Mouse (Mus musculus): ENCODE data around the gene Fdx1l. TPM values are rescaled to one million over a fixed set of nuclear protein-coding genes. Genes with fewer than 3 reads are reported as not detected.
A peak's percentile ranks its signal among the peaks of the same experiment; 100 is the strongest.

The Fdx1l gene
- polyA plus RNA-seq, 1 experiment from 2014 or later = 73.5 TPM

GRCm38 (mm10) chr9:21083324-21083723 is 9.9 kb upstream of the Fdx1l start:
- Histone ChIP-seq H3K4me1 (ENCODE audit: control insufficient read depth, insufficient read depth, low read length) (no peaks in the 10 kb centered on the region), H3K4me3 (ENCODE audit: low read depth, low read length) (no peak overlapping the region), H3K27me3 (ENCODE audit: control insufficient read depth, insufficient read depth, low read length) (no peaks in the 10 kb centered on the region), H3K9me3 (ENCODE audit: control insufficient read depth, low read length) (no peaks in the 10 kb centered on the region), H3K9ac (replicated peaks; ENCODE audit: low read depth, low read length) (no peak overlapping the region), H3K27ac (ENCODE audit: low read depth, low read length) (no peak overlapping the region), H3K4me2 (ENCODE audit: low read depth, low read length) (no peak overlapping the region), H3K36me3 (ENCODE audit: control insufficient read depth, insufficient read depth, low read length) (peaks cover 80% of the 10 kb centered on the region)
- WGBS = 89% methylated on average over 3 of the region's 3 CpGs
- ATAC-seq (ENCODE audit: low read depth) = no peak

- WGBS = 85% methylated on average over 9 of the region's 9 CpGs
- Histone ChIP-seq H3K27me3 (ENCODE audit: control insufficient read depth, insufficient read depth, low read length) (no peaks in the 10 kb centered on the region), H3K4me1 (ENCODE audit: control insufficient read depth, insufficient read depth, low read length) (no peaks in the 10 kb centered on the region), H3K27ac (ENCODE audit: low read depth, low read length) (no peak overlapping the region), H3K36me3 (ENCODE audit: control insufficient read depth, insufficient read depth, low read length) (peaks cover 82% of the 10 kb centered on the region), H3K4me3 (ENCODE audit: low read depth, low read length) (no peak overlapping the region), H3K9me3 (ENCODE audit: control insufficient read depth, low read length) (no peaks in the 10 kb centered on the region), H3K4me2 (ENCODE audit: low read depth, low read length) (no peak overlapping the region), H3K9ac (replicated peaks; ENCODE audit: low read depth, low read length) (no peak overlapping the region)
- no peak for ATAC-seq (ENCODE audit: low read depth)
These were observed 7.7 kb upstream of the Fdx1l start for GRCm38 (mm10) chr9:21081127-21081526.

- no peak for ATAC-seq (ENCODE audit: low read depth)
- H3K9me3 ChIP-seq (ENCODE audit: control insufficient read depth, low read length) = no peaks in the 10 kb centered on the region
- H3K36me3 ChIP-seq (ENCODE audit: control insufficient read depth, insufficient read depth, low read length) = peaks cover 58% of the 10 kb centered on the region
- H3K4me2 ChIP-seq (ENCODE audit: low read depth, low read length) = no peak overlapping the region
- H3K4me3 ChIP-seq (ENCODE audit: low read depth, low read length) = no peak overlapping the region
- no peak overlapping the region for H3K9ac ChIP-seq (replicated peaks; ENCODE audit: low read depth, low read length)
- no peak overlapping the region for H3K27ac ChIP-seq (ENCODE audit: low read depth, low read length)
- no peaks in the 10 kb centered on the region for H3K27me3 ChIP-seq (ENCODE audit: control insufficient read depth, insufficient read depth, low read length)
- H3K4me1 ChIP-seq (ENCODE audit: control insufficient read depth, insufficient read depth, low read length) = peaks cover 12% of the 10 kb centered on the region
- WGBS = 90% methylated on average over 3 of the region's 3 CpGs
These were observed 2.2 kb upstream of the Fdx1l start for GRCm38 (mm10) chr9:21075625-21076024.

GRCm38 (mm10) chr9:21074173-21074572 is 759 bp upstream of the Fdx1l start:
- Histone ChIP-seq H3K27ac (ENCODE audit: low read depth, low read length) (no peak overlapping the region), H3K27me3 (ENCODE audit: control insufficient read depth, insufficient read depth, low read length) (no peaks in the 10 kb centered on the region), H3K9me3 (ENCODE audit: control insufficient read depth, low read length) (no peaks in the 10 kb centered on the region), H3K4me2 (ENCODE audit: low read depth, low read length) (no peak overlapping the region; the same call in 1 of the 2 replicates), H3K4me1 (ENCODE audit: control insufficient read depth, insufficient read depth, low read length) (peaks cover 12% of the 10 kb centered on the region), H3K36me3 (ENCODE audit: control insufficient read depth, insufficient read depth, low read length) (peaks cover 44% of the 10 kb centered on the region), H3K4me3 (ENCODE audit: low read depth, low read length) (no peak overlapping the region), H3K9ac (replicated peaks; ENCODE audit: low read depth, low read length) (no peak overlapping the region)
- 83% methylated on average over 1 of the region's 1 CpGs for WGBS
- ATAC-seq (ENCODE audit: low read depth) = no peak

GRCm38 (mm10) chr9:21072641-21073040 is 773 bp downstream of the Fdx1l start:
- peaks cover 32% of the 10 kb centered on the region for H3K36me3 ChIP-seq (ENCODE audit: control insufficient read depth, insufficient read depth, low read length)
- no peak overlapping the region for H3K27ac ChIP-seq (ENCODE audit: low read depth, low read length)
- ATAC-seq (ENCODE audit: low read depth) = no peak
- H3K9me3 ChIP-seq (ENCODE audit: control insufficient read depth, low read length) = no peaks in the 10 kb centered on the region
- peak overlapping the region; percentile 88 for H3K4me2 ChIP-seq (ENCODE audit: low read depth, low read length)
- H3K4me1 ChIP-seq (ENCODE audit: control insufficient read depth, insufficient read depth, low read length) = peaks cover 12% of the 10 kb centered on the region
- H3K4me3 ChIP-seq (ENCODE audit: low read depth, low read length) = peak overlapping the region; percentile 87
- H3K27me3 ChIP-seq (ENCODE audit: control insufficient read depth, insufficient read depth, low read length) = no peaks in the 10 kb centered on the region
- peak overlapping the region; percentile 81 for H3K9ac ChIP-seq (replicated peaks; ENCODE audit: low read depth, low read length)
- 19% methylated on average over 4 of the region's 4 CpGs for WGBS

GRCm38 (mm10) chr9:21067006-21067684 is 6.3 kb downstream of the Fdx1l start, which contains the start of gene Zglp1:
Zglp1 (minus strand) TSS chr9:21067093.
- peaks cover 14% of the 10 kb centered on the region; the same call in 1 of the 2 replicates for H3K36me3 ChIP-seq (ENCODE audit: control insufficient read depth, insufficient read depth, low read length)
- peaks cover 3% of the 10 kb centered on the region for H3K4me1 ChIP-seq (ENCODE audit: control insufficient read depth, insufficient read depth, low read length)
- no peak within 1 kb of the TSS for H3K27ac ChIP-seq (ENCODE audit: low read depth, low read length)
- no peak for ATAC-seq (ENCODE audit: low read depth)
- H3K4me3 ChIP-seq (ENCODE audit: low read depth, low read length) = no peak within 1 kb of the TSS
- H3K27me3 ChIP-seq (ENCODE audit: control insufficient read depth, insufficient read depth, low read length) = no peaks in the 10 kb centered on the region
- no peaks in the 10 kb centered on the region for H3K9me3 ChIP-seq (ENCODE audit: control insufficient read depth, low read length)
- H3K4me2 ChIP-seq (ENCODE audit: low read depth, low read length) = no peak within 1 kb of the TSS
- 87% methylated on average over 27 of the region's 27 CpGs for WGBS
- H3K9ac ChIP-seq (replicated peaks; ENCODE audit: low read depth, low read length) = no peak within 1 kb of the TSS

GRCm38 (mm10) chr9:21062928-21063327 is 10.5 kb downstream of the Fdx1l start:
- Histone ChIP-seq H3K9me3 (ENCODE audit: control insufficient read depth, low read length) (no peaks in the 10 kb centered on the region), H3K36me3 (ENCODE audit: control insufficient read depth, insufficient read depth, low read length) (peaks cover 14% of the 10 kb centered on the region; the same call in 1 of the 2 replicates), H3K4me3 (ENCODE audit: low read depth, low read length) (no peak overlapping the region), H3K27me3 (ENCODE audit: control insufficient read depth, insufficient read depth, low read length) (no peaks in the 10 kb centered on the region), H3K4me1 (ENCODE audit: control insufficient read depth, insufficient read depth, low read length) (no peaks in the 10 kb centered on the region), H3K27ac (ENCODE audit: low read depth, low read length) (no peak overlapping the region), H3K9ac (replicated peaks; ENCODE audit: low read depth, low read length) (no peak overlapping the region), H3K4me2 (ENCODE audit: low read depth, low read length) (no peak overlapping the region)
- WGBS = 89% methylated on average over 2 of the region's 2 CpGs
- no peak for ATAC-seq (ENCODE audit: low read depth)

GRCm38 (mm10) chr9:21051578-21051977 is 21.8 kb downstream of the Fdx1l start:
- Histone ChIP-seq H3K36me3 (ENCODE audit: control insufficient read depth, insufficient read depth, low read length) (no peaks in the 10 kb centered on the region), H3K4me1 (ENCODE audit: control insufficient read depth, insufficient read depth, low read length) (no peaks in the 10 kb centered on the region), H3K27me3 (ENCODE audit: control insufficient read depth, insufficient read depth, low read length) (no peaks in the 10 kb centered on the region), H3K4me3 (ENCODE audit: low read depth, low read length) (no peak overlapping the region), H3K27ac (ENCODE audit: low read depth, low read length) (no peak overlapping the region), H3K9me3 (ENCODE audit: control insufficient read depth, low read length) (no peaks in the 10 kb centered on the region; the same call in 1 of the 2 replicates), H3K9ac (replicated peaks; ENCODE audit: low read depth, low read length) (no peak overlapping the region), H3K4me2 (ENCODE audit: low read depth, low read length) (no peak overlapping the region)
- ATAC-seq (ENCODE audit: low read depth) = no peak
- 68% methylated on average over 10 of the region's 10 CpGs for WGBS

- H3K4me1 ChIP-seq (ENCODE audit: control insufficient read depth, insufficient read depth, low read length) = no peaks in the 10 kb centered on the region
- no peaks in the 10 kb centered on the region for H3K36me3 ChIP-seq (ENCODE audit: control insufficient read depth, insufficient read depth, low read length)
- H3K27ac ChIP-seq (ENCODE audit: low read depth, low read length) = no peak overlapping the region
- ATAC-seq (ENCODE audit: low read depth) = no peak
- H3K4me2 ChIP-seq (ENCODE audit: low read depth, low read length) = no peak overlapping the region
- H3K9ac ChIP-seq (replicated peaks; ENCODE audit: low read depth, low read length) = no peak overlapping the region
- WGBS = 79% methylated on average over 3 of the region's 3 CpGs
- H3K27me3 ChIP-seq (ENCODE audit: control insufficient read depth, insufficient read depth, low read length) = no peaks in the 10 kb centered on the region
- H3K9me3 ChIP-seq (ENCODE audit: control insufficient read depth, low read length) = no peaks in the 10 kb centered on the region; the same call in 1 of the 2 replicates
- no peak overlapping the region for H3K4me3 ChIP-seq (ENCODE audit: low read depth, low read length)
These were observed 28.2 kb downstream of the Fdx1l start for GRCm38 (mm10) chr9:21045235-21045634.
